Mouse (Mus musculus) megakaryocyte, embryonic 14.5 days (primary cell): ENCODE data around the gene Crb2.

Source experiments
- FLI1 ChIP-seq: IDR thresholded peaks from 2 replicates; pipeline ENCODE4 v1.6.1; 2012; ENCODE audit warnings: low read length, inconsistent platforms, mixed read lengths
- GATA1 ChIP-seq: IDR thresholded peaks from 3 replicates; pipeline ENCODE4 v1.6.1; 2012; ENCODE audit warnings: mixed read lengths, low read length, inconsistent platforms, borderline replicate concordance

- no peak for TF ChIP-seq GATA1
- no peak for TF ChIP-seq FLI1
Observed at GRCm38 (mm10) chr2:37832253-37832652, 56.2 kb downstream of the Crb2 start.
